Mouse (Mus musculus) liver, adult 2 months (tissue): ENCODE measurements at regions not wholly inside any gene's neighbourhood (a gene's known extent, or its start where the extent isn't known, plus 50 kb on each side); places are given as distances from the start of the nearest gene placed in this dataset.

Source experiments
- CTCF ChIP-seq: fragments of 200-500 bp; IDR thresholded peaks from 2 replicates; pipeline ENCODE4 v1.5.1; 2011; ENCODE audit warnings: low read depth, low read length, control low read depth
- POLR2A ChIP-seq: fragments of 200-500 bp; IDR thresholded peaks from 2 replicates; pipeline ENCODE4 v1.6.1; 2011; ENCODE audit warnings: low read length, control low read depth; ENCODE audit not compliant: insufficient read depth; ENCODE audit errors: extremely low read depth

GRCm38 (mm10) chr12:70624298-70624980 lies 171.5 kb downstream of the Tmx1 start:
- TF ChIP-seq CTCF = no peak
- TF ChIP-seq POLR2A = no peak
